Mouse (Mus musculus): ENCODE data around the gene BC049762. TPM values are rescaled to one million over a fixed set of nuclear protein-coding genes. Genes with fewer than 3 reads are reported as not detected.

BC049762 gene
- polyA plus RNA-seq, 1 experiment from 2014 or later: 0.72 TPM

DNA sequence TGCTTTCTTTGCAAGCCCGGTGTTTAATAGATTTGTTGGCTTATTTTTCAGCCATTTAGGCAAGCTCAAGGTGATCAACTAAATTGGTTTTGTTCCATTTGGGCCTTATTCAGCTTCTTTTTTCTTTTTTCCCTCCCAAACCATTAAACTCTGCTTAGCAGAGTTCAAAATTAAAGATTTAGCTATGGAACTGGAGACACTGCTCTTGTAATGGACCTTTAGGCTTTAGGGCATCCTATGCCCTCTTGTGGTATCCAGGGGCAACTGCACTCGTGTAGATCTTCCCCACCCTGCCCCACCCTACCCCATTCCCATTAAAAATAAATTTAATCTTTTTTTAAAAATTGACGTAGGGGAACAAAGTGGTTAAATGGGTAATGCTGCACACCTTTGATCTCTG lies 2.5 kb upstream of the BC049762 start:
- H3K4me3 ChIP-seq (replicated peaks): peak overlapping the region; percentile 7; the same call in 1 of the 2 replicates

DNA sequence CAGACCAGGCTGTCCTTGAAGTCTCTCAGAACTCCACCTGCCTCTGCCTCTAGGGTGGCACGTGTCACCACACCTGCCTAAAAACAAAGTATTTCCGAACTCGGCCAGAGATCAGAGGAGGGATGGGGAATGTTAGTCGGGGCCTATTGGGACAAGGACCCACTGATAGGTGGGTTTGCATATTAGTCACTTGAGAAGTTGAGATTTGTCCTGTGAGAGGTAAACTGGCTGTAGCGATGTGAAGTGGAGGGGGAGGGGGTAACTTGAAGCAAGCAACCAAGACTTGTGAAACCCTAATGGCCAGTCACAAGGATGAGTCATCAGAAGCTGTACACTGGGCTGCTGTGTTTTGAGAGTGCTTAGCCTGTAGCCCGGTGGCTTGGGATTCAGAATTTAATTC lies 1.5 kb upstream of the BC049762 start:
- H3K4me1 ChIP-seq: peaks cover 10% of the 10 kb centered on the region
- H3K36me3 ChIP-seq: peaks cover 3% of the 10 kb centered on the region; the same call in 1 of the 2 replicates
- H3K27ac ChIP-seq: peak overlapping the region; percentile 18; the same call in 1 of the 2 replicates
- no peak overlapping the region for H3K9ac ChIP-seq
- no peaks in the 10 kb centered on the region for H3K27me3 ChIP-seq (replicated peaks)
- no peaks in the 10 kb centered on the region for H3K9me3 ChIP-seq
- ATAC-seq (ENCODE audit: insufficient read depth, low FRiP score, low read depth): no peak
- WGBS: 8% methylated on average over 6 of the region's 6 CpGs
- peak overlapping the region; percentile 99 for H3K4me3 ChIP-seq (replicated peaks)
- peak overlapping the region; percentile 71 for H3K4me2 ChIP-seq

More for the DNA sequence above, 2.5 kb upstream of the BC049762 start:
- Histone ChIP-seq H3K36me3 (peaks cover 5% of the 10 kb centered on the region; the same call in 1 of the 2 replicates), H3K9me3 (no peaks in the 10 kb centered on the region), H3K4me2 (peak overlapping the region; percentile 71), H3K27me3 (replicated peaks) (no peaks in the 10 kb centered on the region), H3K4me1 (peaks cover 10% of the 10 kb centered on the region), H3K9ac (no peak overlapping the region), H3K27ac (no peak overlapping the region)
- 39% methylated on average over 3 of the region's 3 CpGs for WGBS
- ATAC-seq (ENCODE audit: insufficient read depth, low FRiP score, low read depth): no peak

DNA sequence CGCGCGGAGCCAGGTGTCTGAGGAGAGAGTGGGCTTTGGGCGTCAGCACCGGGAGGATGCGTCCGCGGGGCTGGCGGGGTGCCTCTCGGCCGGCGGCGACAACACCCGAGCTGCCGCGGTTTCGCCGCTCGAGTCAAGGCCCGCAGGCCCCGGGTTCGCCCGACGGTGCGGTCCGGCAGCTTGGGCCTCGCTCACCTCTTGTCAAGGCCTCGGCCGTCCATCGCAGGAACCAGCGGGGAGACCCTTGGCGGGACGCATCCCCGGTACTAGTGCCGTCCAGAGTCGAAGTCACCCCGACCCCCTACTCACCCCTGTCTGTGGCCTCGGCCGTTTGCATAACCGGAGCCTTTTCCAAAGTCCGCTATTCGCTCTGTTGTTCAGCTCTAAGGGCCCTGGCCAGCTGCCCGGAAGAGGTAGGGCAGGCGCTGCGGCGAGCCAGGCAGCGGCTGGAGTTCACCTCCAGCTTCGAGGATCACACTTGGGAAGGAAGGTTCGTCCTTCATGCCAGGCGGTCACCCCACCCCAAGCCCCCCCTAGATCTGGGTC lies 513 bp upstream of the BC049762 start:
- 0% methylated on average over 46 of the region's 50 CpGs for WGBS
- no peaks in the 10 kb centered on the region for H3K27me3 ChIP-seq (replicated peaks)
- H3K36me3 ChIP-seq: peaks cover 3% of the 10 kb centered on the region; the same call in 1 of the 2 replicates
- H3K9me3 ChIP-seq: no peaks in the 10 kb centered on the region
- H3K4me2 ChIP-seq: peak overlapping the region; percentile 71
- peak overlapping the region; percentile 99 for H3K4me3 ChIP-seq (replicated peaks)
- peak overlapping the region; percentile 90 for H3K27ac ChIP-seq
- peaks cover 10% of the 10 kb centered on the region for H3K4me1 ChIP-seq
- ATAC-seq (ENCODE audit: insufficient read depth, low FRiP score, low read depth): peak; percentile 45
- H3K9ac ChIP-seq: peak overlapping the region; percentile 97

DNA sequence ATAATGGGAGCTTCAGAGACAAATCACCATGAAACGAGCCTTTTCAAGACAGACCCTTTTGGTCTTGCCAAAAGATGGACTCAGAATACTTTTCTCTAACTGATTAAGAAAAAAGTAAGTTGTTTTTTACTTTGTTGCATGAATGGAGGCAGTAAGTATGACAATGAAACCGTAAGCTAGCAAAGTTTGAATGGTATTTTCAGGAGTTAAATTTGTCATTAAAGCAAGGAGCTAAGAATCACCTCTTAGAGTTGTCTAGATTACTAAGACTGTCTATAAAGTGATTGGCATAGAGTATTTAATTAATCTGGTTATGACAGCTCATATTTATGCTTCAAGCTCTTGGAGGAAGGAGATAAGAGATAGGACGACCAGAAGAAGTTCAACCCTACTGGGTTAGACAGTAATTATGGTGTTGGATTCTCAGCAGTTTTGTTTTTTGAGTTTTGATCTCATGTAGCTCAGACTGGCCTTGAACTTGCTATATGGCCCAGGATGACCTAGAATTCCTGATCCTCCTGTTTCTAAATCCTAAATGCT lies 1.1 kb downstream of the BC049762 start, which contains the start of gene Clk4:
Gene Clk4 (plus strand): TSS at position 51 of the 540 bp plus-strand sequence.
- peak within 1 kb of the TSS; percentile 94 for H3K4me2 ChIP-seq
- ATAC-seq (ENCODE audit: insufficient read depth, low FRiP score, low read depth): no peak
- H3K4me1 ChIP-seq: peaks cover 10% of the 10 kb centered on the region
- H3K27me3 ChIP-seq (replicated peaks): no peaks in the 10 kb centered on the region
- WGBS: 85% methylated on average over 3 of the region's 3 CpGs
- H3K36me3 ChIP-seq: no peaks in the 10 kb centered on the region
- no peaks in the 10 kb centered on the region for H3K9me3 ChIP-seq
- peak within 1 kb of the TSS; percentile 99 for H3K4me3 ChIP-seq (replicated peaks)
- H3K27ac ChIP-seq: peak within 1 kb of the TSS; percentile 91
- peak within 1 kb of the TSS; percentile 48; the same call in 1 of the 2 replicates for H3K9ac ChIP-seq

DNA sequence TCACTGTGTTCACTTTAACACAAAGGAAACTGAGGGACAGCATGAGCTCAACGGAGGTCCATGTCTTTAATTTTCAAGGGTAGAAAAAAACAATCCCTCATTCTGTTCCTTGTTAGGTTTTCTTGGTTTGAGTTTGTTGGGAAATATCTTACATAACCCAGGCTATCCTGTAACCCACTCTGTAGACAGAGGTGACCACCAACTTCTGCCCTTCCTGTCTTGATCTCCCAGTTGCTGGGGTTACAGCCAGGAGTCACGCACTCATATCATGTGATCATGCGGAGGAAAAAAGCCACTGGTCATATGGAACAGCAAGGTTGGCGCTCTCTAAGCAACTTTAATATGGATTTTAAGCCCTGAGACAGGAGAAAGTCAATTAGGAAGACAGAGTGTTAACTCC lies 5.8 kb downstream of the BC049762 start:
- Histone ChIP-seq H3K9me3 (no peaks in the 10 kb centered on the region), H3K4me3 (replicated peaks) (no peak overlapping the region), H3K4me1 (no peaks in the 10 kb centered on the region), H3K4me2 (no peak overlapping the region), H3K27ac (no peak overlapping the region), H3K27me3 (replicated peaks) (no peaks in the 10 kb centered on the region), H3K36me3 (no peaks in the 10 kb centered on the region), H3K9ac (no peak overlapping the region)
- WGBS: 88% methylated on average over 4 of the region's 4 CpGs
- ATAC-seq (ENCODE audit: insufficient read depth, low FRiP score, low read depth): no peak

DNA sequence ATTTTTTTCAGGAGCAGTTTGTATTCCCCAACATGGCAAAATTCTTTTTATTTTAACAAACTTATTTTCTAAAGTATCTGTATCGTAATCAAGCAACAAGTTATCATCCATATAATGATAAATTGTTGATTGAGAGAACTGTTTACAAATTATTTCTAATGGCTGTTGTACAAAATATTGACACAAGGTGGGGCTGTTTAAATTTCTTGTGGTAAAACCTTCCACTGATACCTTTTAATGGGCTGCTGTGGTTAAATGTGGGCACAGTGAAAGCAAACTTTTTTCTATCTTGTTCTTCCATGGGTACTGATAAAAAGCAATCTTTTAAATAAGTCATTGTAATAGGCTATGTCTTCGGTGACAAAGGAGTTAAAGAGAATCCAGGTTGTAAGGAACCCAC lies 19.9 kb downstream of the BC049762 start:
- no peaks in the 10 kb centered on the region for H3K27me3 ChIP-seq (replicated peaks)
- WGBS: 84% methylated on average over 2 of the region's 2 CpGs
- no peaks in the 10 kb centered on the region for H3K36me3 ChIP-seq
- no peaks in the 10 kb centered on the region for H3K9me3 ChIP-seq
- H3K27ac ChIP-seq: no peak overlapping the region
- H3K4me2 ChIP-seq: no peak overlapping the region
- H3K4me3 ChIP-seq (replicated peaks): no peak overlapping the region
- H3K4me1 ChIP-seq: no peaks in the 10 kb centered on the region
- H3K9ac ChIP-seq: no peak overlapping the region
- ATAC-seq (ENCODE audit: insufficient read depth, low FRiP score, low read depth): no peak

DNA sequence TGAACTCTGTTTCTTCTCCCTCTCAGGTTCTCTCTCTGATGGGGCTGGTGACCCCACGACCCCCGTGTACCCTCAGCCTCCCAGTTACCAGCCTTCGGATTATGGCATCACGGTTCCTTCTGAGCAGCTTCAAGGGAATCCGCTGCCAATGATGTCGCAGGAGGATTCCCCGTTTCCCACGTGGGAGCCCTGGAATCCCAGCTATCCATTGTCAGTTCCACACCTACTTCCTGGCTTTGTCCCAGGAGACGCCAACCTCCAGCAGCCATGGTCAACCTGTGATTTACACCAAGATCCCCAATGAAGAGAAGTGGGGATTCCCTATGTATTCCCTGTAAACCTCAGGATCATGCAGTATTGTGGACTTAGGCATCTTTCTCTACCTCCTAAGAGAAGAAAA lies 28.2 kb downstream of the BC049762 start:
- Histone ChIP-seq H3K4me3 (replicated peaks) (no peak overlapping the region), H3K9ac (no peak overlapping the region), H3K27me3 (replicated peaks) (no peaks in the 10 kb centered on the region), H3K9me3 (no peaks in the 10 kb centered on the region), H3K4me2 (no peak overlapping the region), H3K36me3 (no peaks in the 10 kb centered on the region), H3K27ac (no peak overlapping the region), H3K4me1 (no peaks in the 10 kb centered on the region)
- WGBS: 81% methylated on average over 9 of the region's 9 CpGs
- no peak for ATAC-seq (ENCODE audit: insufficient read depth, low FRiP score, low read depth)

DNA sequence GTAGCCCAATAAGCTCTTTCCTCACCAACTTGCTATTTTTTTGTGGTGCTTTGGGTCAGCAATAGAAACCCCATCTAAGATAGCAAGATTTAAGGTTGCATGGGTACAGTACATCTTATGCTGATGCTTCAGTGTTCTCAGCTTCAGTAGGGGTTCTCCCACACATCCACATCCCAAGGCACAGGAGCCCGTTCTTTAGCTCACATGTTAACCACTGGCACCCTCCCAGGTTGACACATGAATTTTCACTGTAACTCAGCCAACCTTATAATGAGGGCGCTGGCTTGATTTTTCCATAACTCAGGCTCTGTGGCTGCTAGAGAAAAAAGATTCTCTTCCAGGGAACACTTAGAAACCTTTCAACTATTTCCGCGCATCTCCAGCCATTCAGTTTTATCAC lies 35.7 kb downstream of the BC049762 start:
- no peak overlapping the region for H3K27ac ChIP-seq
- H3K4me2 ChIP-seq: no peak overlapping the region
- no peaks in the 10 kb centered on the region for H3K36me3 ChIP-seq
- no peaks in the 10 kb centered on the region for H3K9me3 ChIP-seq
- ATAC-seq (ENCODE audit: insufficient read depth, low FRiP score, low read depth): no peak
- 81% methylated on average over 4 of the region's 4 CpGs for WGBS
- no peaks in the 10 kb centered on the region for H3K4me1 ChIP-seq
- H3K4me3 ChIP-seq (replicated peaks): no peak overlapping the region
- H3K9ac ChIP-seq: no peak overlapping the region
- no peaks in the 10 kb centered on the region for H3K27me3 ChIP-seq (replicated peaks)

DNA sequence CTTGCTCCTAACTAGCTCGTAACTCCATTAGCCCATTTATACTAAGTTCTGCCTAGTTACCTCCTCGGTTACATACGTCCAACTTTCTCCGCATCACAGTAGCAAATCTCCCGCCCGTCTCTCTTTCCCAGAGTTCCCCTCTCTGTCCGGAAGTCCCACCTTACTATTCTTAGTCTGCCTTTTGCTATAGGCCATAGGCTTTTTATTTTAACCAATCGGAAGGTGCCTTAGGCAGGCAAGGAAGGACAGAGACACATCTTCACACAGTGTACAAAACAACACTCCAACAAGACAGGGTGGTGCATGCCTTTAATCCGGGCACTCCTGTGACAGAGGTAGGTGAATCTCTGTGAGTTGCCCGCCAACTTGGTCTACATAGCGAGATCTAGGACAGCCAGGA lies 42.5 kb downstream of the BC049762 start, which contains the start of gene Gm12569:
Gene Gm12569 (plus strand): TSS at position 166 of the 400 bp plus-strand sequence.
- Histone ChIP-seq H3K9me3 (no peaks in the 10 kb centered on the region), H3K27me3 (replicated peaks) (no peaks in the 10 kb centered on the region), H3K4me2 (no peak within 1 kb of the TSS), H3K9ac (no peak within 1 kb of the TSS), H3K36me3 (no peaks in the 10 kb centered on the region), H3K27ac (no peak within 1 kb of the TSS), H3K4me1 (no peaks in the 10 kb centered on the region), H3K4me3 (replicated peaks) (no peak within 1 kb of the TSS)
- no peak for ATAC-seq (ENCODE audit: insufficient read depth, low FRiP score, low read depth)
- WGBS: 93% methylated on average over 11 of the region's 11 CpGs

DNA sequence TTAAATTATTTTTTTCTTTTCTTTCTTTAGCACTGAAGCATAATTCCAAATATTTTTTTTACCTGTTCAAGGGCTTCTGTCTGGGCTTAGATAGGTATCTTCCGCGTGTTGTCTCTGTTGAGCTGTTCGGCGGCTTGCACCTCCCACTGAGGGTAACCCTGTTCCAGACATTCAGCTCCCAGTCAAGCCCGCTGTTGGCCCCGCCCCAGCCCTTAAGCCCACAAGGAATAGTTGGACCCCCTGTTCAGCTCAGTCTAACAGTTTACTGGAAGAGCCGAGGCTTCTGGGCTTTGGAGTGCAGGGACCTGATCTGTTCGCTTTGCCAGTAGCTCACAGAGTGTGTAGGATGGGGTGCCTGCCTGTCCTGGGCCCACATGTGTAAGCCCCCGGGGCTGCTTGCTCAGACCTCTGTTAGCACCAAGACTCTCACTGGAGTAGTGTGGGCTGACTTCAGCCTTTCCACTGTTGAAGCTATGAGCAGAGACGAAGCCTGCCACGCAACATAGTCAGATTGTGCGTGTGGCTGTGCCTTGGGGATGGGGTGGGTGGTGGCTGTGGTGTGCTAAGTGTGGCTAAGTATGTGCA lies 43.4 kb downstream of the BC049762 start:
- WGBS: 80% methylated on average over 12 of the region's 12 CpGs
- H3K4me2 ChIP-seq: no peak overlapping the region
- H3K4me1 ChIP-seq: no peaks in the 10 kb centered on the region
- no peak overlapping the region for H3K4me3 ChIP-seq (replicated peaks)
- no peak overlapping the region for H3K27ac ChIP-seq
- no peak overlapping the region for H3K9ac ChIP-seq
- ATAC-seq (ENCODE audit: insufficient read depth, low FRiP score, low read depth): no peak
- H3K36me3 ChIP-seq: no peaks in the 10 kb centered on the region
- no peaks in the 10 kb centered on the region for H3K9me3 ChIP-seq
- no peaks in the 10 kb centered on the region for H3K27me3 ChIP-seq (replicated peaks)

DNA sequence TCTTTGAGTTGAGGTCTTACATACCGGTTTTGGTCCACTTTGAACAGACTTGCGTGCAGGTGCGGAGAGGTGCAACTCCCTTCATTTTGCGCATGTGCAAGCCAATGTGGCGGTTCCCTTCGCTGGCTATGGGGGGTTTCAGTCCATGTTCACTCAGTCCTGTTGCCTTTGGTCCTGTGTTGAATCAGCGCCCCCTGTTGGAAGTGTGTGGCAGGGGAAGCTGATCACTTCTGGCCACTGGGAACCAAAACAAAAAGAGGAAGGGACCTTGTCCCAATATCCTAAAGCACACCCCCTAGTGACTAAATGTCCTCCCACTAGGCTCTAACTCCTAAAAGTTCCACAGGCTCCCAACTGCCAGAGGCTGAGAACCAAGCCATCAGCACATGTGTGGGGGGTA lies 48.8 kb downstream of the BC049762 start:
- no peaks in the 10 kb centered on the region for H3K27me3 ChIP-seq (replicated peaks)
- no peak overlapping the region for H3K27ac ChIP-seq
- no peaks in the 10 kb centered on the region for H3K4me1 ChIP-seq
- no peak for ATAC-seq (ENCODE audit: insufficient read depth, low FRiP score, low read depth)
- WGBS: 88% methylated on average over 7 of the region's 7 CpGs
- H3K9ac ChIP-seq: no peak overlapping the region
- H3K4me3 ChIP-seq (replicated peaks): no peak overlapping the region
- H3K4me2 ChIP-seq: no peak overlapping the region
- no peaks in the 10 kb centered on the region for H3K9me3 ChIP-seq
- no peaks in the 10 kb centered on the region for H3K36me3 ChIP-seq

DNA sequence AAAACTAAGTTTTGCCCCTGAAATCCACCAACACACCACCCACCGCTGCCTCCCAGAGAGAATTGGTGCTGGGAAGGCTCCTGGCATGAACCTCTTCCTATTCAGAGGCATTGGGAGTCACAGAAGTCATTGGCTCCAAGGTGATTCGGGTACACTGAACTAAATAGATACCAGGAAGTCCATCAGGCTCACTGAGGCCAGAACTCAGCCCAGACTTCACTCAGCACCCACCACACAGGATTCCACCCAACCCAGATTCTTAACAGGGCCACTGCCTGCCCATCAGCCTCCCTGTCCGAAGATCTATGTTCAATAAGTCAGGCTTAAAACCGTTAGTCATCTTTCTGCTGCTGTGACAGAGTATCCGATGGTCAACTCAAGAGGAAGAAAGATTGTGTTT lies 51.4 kb downstream of the BC049762 start:
- 89% methylated on average over 5 of the region's 5 CpGs for WGBS
- no peak overlapping the region for H3K9ac ChIP-seq
- H3K4me2 ChIP-seq: no peak overlapping the region
- no peaks in the 10 kb centered on the region for H3K4me1 ChIP-seq
- no peaks in the 10 kb centered on the region for H3K27me3 ChIP-seq (replicated peaks)
- ATAC-seq (ENCODE audit: insufficient read depth, low FRiP score, low read depth): no peak
- H3K4me3 ChIP-seq (replicated peaks): no peak overlapping the region
- H3K36me3 ChIP-seq: no peaks in the 10 kb centered on the region
- no peaks in the 10 kb centered on the region for H3K9me3 ChIP-seq
- no peak overlapping the region for H3K27ac ChIP-seq

Measured in stomach, embryonic 15.5 days (tissue).